Mouse (Mus musculus) v-Abl transformed pro-B cells (cell line): ENCODE measurements at regions not wholly inside any gene's neighbourhood (a gene's known extent, or its start where the extent isn't known, plus 50 kb on each side); places are given as distances from the start of the nearest gene placed in this dataset.
"Not testable (repeated sequence)": the region's sequence is repeated elsewhere in the genome, so short reads cannot be mapped to it uniquely, and the experiment has no call there.

Experiments
- in situ Hi-C, 2 experiments: fragments of 400-800 bp; cut with MboI; formaldehyde crosslinking; loops; one replicate each; pipeline ENCODE4 v1.15.1; 2025; ENCODE audit not compliant: unreplicated experiment in 2 of 2

DNA sequence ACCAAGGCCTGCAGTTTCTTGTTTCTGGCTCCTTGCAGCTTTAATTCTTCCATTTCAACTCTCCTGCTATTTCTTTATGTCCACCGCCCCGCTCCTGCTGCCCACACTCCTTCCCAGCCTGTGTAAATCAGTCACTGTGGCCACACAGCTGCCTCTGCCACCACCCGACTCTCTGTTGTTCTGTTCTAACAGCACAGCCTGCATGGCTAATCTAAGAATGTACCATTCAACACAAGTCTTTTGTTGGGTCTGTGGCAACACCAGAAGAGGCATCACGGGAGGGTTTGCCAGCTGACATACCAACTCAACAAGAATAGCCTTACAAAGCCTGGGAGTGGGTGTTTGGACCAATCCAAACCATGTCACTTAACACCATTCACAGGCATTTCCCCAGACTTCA is 264.9 kb upstream of the Pum3 start:
- in situ Hi-C loops = loop anchor here in 1 of 2 experiments (25.0 kb wide), 1 partner anchor 957 kb away; no protein-coding TSS in a partner anchor

DNA sequence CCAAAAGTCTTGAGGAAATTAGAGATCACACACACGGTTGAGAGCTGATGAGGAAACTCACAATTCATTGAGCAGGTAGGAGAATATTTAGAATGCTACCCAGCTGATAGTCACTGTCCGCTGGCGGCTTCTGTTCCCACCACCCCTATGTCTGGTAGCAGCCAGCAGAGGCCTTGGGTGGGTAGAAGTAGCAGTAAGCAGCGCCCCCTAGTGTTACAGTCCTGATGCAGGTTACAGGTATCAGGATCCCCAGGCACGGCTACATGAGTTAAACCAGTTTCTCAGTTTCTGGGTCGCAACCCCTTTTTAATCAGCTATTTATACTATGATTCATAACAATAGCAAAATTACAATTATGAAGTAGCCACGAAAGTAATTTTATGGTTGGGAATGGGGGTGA is 264.1 kb upstream of the Pum3 start:
- in situ Hi-C loops = loop anchor here in 1 of 2 experiments (25.0 kb wide), 1 partner anchor 956 kb away; no protein-coding TSS in a partner anchor

DNA sequence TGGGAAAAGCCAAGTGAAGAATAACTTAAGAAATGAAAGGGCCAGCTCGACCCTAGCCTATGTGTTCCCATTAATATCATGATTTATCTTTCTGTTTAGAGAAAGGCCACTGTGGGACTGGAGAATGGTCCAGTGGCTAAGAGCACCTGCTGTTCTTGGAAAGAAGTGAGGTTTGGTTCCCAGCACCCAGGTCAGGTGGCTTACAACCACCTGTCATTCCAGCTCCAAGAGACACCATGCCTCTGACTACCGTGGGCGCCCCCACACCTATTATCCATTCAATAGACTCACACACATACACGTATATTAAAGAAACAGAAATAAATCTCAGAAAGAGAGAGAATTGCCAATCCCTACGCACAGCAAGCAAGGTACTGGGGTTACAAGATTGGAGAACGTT is 263.3 kb upstream of the Pum3 start:
- in situ Hi-C loops = loop anchor here in 1 of 2 experiments (25.0 kb wide), 1 partner anchor 956 kb away; no protein-coding TSS in a partner anchor

DNA sequence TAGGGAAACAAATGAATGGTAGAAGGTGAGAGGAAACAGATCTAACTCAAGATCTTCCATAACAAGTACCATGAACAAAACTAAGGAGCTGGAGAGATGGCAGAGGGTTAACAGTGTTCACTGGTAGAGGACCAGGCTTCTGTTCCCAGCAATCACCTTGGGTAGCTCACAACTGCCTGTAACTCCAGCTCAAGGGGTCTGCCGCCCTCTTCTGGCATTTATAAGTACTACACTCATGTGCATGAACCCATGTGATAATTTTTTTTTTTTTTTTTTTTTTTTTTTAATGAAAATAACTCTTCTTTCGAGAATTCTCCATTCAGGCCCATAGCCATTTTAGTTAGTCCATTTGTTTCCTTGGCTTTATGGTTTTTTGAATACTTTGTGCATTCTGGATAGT is 253.8 kb upstream of the Pum3 start:
- in situ Hi-C loops = loop anchor here in 1 of 2 experiments (25.0 kb wide), 1 partner anchor 946 kb away; no protein-coding TSS in a partner anchor

DNA sequence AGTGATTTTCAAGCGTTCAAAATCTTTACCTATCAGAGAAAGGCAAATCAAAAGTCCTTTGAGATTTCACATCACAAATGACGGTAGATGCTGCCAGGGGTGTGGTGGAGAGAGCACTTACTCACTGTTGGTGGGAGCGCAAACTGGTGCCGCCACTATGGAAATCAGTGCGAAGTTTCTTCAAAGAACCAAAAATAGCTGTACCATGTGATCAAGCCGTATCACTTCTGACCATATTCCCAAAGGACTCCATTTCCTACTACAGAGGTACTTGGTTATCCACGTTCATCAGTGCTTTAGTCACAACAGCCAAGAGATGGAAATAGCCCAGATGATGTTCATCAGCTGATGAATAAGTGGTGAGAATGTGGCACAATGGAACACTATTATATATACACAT is 249.8 kb upstream of the Pum3 start:
- in situ Hi-C loops = loop anchor here (5.0 to 25.0 kb wide), 3 partner anchors 222 to 945 kb away; no protein-coding TSS in a partner anchor

DNA sequence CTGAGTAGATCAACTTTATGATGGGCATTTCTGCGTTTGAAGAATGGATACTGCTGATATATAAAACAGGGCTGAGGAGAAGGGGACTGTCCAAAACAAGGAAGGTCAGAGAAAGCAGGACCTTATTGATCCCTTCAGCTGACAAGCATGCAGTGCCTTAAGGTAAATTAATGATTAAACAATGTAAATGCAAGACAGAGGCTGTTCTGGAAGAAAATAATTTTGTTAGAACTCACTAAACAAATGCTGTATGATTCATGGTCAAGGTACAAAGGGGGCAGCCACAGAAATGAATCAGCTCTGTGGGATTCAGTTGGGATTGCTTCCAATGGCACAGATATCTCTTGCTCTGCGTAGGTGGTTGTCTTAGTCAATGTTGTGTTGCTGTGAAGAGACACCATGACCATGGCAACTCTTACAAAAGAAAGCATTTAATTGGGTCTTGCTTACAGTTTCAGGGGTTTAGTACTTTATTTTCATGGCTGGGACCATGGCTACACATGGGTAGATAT is 243.1 kb upstream of the Pum3 start:
- in situ Hi-C loops = loop anchor here in 1 of 2 experiments (10.0 kb wide), 1 partner anchor 938 kb away; no protein-coding TSS in a partner anchor

DNA sequence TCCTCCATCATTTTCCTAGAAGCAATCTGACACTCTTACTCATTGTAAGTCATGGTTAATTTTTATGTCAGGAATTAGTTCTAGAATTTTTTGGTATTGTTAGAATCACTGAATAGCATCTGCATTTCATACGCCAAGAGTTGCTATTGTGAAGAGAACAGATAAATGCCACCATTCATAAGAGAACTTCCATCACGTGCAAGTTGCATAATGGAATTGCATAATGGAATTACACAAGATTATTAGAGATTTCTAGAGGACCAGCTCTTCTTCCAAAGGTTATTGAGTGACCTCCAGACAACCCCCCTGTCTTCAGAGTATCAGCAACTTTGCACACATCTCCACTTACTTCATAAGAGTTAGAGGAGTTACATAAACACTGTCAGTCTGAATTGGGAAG is 233.7 kb upstream of the Pum3 start:
- in situ Hi-C loops = no loop called here

DNA sequence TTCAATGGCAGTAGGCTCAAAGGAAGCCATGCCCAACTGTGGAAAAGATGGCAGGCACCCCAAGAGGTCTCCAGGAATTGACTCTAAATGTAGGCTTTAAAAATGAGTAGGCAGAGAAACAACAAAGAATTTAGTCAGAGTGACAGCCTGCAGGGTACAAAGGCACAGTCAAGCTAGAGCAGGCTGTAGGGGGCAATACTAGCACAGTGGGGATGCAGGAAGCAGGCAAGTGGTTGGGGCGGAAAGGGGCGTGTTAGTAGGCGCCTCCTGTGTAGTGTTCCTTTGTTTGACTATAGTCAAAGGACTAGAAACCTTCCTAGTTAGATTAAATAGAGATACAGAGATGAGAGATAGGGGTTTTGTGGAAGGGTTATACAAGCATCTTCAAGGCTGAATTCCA is 211.4 kb upstream of the Pum3 start:
- in situ Hi-C loops = no loop called here

DNA sequence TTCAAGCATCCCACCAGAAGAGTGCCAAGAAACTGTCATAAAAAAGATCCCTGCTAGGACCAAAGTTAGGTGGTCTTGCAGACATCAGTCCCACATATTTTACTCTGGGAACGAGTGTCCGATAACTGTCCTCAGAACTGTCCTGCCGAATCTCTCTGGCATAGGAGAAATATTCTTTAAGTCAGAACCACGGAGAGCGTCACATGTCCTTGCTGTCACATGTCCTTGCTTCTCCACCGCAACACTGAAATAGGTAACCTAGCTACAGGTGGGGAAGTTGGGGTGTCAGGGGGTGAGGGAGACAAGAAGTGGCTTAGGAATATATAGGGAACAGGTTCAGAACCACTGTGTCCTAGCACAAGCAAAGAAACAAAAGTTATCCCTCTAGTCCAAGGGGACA is 203.5 kb upstream of the Pum3 start:
- in situ Hi-C loops = no loop called here

DNA sequence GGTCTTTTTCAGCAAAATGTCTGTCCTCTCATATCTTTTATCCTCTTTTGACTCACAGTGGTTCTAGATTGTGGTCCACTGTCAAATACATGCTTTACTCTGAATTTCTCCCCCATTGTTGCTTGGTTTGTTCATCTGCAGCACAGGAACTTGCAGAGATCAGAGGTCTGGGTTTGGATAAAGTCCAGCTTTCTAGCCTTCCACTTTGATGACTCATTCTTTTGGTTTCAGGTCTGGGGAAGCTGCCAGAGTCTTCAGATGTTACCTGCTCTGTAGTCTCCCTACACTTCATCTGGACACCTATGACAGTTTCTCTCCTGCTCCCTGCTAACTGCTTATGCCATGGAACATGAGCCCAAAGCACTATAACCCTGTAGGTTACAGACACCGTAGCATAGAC is 198.0 kb upstream of the Pum3 start:
- in situ Hi-C loops = no loop called here

DNA sequence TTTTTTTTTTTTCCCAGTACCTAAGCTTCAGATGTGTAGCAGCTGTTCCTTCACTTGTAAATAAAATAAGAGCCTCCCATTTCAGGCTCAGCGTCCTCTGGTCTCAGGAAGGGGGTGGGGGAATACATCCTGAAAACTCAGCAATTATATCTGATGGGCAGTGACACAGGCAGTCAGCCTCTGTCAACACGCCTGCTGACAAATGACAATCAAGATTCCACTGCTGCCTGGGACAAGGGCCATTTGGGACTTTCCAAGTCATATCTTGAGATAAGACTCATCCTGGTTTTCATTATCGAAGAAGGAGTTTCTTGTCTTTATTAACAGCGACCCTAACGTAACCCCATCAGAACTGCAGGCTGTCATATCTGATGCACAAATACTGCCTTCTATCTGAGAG is 187.9 kb upstream of the Pum3 start:
- in situ Hi-C loops = no loop called here

DNA sequence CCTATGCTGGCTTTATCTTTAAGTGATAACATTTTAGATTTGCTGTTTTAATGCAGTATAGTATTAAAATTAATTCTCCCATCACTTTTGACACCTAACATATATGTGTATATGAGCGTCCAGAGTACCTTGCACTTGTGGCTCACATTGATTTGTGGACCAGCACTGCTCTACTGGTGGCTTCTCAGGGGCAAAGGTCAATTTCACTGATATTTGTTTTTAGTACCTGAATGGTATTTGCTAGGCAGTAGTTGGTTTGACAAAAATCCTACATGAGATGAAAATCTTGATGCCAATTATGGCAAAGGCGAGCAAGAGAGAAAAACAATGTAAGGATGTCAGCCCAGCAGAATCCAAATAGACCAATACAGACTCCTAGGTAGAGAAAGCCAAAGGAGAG is 177.3 kb upstream of the Pum3 start:
- in situ Hi-C loops = no loop called here

DNA sequence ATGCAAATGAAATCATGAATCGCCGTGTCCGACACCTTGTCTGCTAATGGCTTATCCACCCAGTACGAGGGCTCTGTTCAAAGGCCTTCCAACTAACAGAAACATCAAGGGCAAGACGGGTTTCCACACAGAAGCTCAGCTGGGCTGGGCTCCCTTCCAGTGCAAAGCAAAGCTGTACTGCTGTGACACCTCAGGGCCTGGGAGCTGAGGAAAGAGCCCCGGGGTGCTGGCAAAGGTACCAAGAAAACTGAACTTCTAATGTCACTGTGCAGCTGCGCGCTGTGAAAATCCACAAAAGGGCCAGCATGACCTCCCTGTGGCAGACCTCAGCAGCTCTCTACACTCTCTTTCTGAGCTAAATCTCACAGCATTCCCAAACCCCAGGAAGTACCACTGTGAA is 173.7 kb upstream of the Pum3 start:
- in situ Hi-C loops = no loop called here

DNA sequence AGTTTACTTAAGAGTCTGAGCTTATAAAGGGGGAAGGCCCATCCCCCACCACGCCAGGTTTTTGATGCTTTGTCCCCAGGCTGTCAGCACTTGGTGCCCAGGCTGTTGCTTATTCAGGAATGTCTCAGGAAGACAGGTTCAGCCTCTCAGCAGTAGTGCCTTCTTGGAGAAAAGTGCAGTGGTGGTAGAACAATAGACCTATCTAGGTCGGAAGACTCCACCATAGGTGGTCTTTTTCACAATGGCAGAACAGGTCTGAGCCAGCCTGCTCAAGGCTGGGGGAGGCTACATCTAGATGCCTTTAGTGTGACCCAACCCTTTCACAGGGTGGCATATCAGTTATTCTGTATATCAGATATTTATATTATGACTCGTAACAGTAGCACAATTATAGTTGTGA is 171.9 kb upstream of the Pum3 start:
- in situ Hi-C loops = no loop called here

DNA sequence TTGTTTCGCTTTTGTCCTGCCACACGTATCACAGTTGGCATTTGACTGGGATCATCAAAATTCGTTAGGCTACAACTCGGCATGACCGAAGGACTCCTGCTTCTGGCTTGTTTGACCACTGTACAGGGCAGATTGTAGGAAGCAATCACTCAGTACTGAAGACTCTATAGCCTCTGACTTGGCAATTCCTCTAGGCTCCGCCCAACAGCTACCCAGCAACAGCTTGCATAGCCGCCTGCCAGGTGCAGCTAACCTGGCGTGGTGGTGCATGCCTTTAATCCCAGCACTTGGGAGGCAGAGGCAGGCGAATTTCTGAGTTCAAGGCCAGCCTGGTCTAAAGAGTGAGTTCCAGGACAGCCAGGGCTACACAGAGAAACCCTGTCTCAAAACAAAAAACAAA is 170.8 kb upstream of the Pum3 start:
- in situ Hi-C loops = not testable (repeated sequence)

DNA sequence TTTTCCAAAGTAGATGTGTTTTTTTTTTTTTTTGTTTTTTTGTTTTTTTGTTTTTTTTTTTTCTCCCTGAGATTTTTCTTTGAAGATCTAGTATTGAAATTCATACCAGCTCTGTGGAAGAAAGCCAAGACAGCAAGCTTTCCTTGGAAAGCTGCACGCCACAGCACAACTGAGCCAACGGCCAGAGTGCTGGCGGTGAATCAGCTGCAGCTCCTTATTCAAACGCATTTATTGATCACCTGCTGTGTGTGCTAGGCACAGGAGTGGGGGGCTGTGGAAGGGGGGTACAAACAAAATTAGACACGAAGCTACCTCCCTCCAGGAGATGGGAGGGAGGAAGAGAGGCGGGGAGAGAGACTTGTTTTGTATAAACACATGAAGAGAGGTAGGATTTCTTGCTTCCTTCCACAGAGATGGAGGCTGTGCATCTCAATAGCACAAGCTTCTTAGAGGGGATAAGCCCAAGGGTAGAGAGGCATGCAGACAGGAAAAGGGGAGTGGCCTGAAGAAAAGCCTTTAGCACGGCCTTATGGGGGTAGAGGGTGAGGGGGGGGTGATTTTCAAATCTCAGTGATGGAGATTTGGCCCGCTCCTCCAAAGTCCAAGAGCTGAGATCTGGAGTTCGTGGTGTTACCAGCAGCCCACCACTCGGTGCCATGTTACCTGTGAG is 170.1 kb upstream of the Pum3 start:
- in situ Hi-C loops = no loop called here

DNA sequence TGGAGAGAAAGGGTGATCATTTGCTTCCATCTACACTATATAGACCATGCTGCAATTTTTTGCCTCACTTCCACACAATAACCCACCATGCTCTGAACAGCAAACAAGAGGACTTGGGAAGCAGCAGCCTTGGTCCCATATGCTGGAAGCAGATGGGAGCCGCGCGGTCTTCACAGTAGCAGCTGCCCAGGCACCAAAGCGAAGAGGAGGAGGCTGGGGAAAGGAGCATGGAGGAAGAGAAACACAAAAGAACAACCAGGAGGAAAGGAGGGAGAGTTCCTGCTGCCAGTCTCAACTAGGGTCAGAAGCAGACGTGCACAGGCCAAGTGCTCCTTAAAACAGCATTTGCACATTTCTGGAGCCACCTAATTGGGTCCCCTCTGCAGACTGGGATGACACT is 168.7 kb upstream of the Pum3 start:
- in situ Hi-C loops = no loop called here

DNA sequence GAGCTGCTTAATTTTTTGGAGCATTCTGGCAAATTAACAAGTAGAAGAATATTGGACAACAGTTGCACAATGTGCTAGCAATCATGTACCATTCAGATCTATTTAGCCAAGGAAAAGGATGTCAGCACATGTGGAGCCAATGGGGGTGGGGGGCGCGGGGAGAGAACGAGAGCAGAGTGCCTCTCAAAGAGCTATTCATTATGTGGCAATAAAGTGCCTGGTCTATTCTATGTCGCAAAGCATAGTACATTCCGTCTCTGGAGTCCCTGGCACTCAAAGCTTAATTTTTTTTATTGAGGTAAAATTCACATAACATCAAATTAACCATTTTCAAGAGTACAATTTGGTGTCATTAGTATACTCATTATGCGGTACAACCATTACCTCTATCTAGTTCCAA is 155.9 kb upstream of the Pum3 start:
- in situ Hi-C loops = no loop called here

DNA sequence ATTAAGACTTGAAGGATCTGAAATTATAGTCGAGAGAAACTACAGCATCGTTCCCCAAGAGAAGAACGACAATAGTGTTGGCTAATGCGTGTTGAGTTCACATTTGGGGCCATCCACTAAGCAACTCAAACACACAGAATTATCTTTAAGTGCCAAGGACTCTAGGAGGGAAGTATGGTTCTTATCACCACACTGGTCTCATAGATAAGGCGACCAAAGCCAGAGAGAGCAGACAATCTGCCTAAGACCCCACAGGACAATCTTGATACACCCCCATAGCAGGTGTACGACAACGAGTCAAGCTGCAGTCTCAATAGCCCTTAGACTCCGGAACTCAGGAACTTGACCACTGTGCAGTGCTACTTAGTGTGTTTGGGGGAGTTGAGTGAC is 152.5 kb upstream of the Pum3 start:
- in situ Hi-C loops = no loop called here

DNA sequence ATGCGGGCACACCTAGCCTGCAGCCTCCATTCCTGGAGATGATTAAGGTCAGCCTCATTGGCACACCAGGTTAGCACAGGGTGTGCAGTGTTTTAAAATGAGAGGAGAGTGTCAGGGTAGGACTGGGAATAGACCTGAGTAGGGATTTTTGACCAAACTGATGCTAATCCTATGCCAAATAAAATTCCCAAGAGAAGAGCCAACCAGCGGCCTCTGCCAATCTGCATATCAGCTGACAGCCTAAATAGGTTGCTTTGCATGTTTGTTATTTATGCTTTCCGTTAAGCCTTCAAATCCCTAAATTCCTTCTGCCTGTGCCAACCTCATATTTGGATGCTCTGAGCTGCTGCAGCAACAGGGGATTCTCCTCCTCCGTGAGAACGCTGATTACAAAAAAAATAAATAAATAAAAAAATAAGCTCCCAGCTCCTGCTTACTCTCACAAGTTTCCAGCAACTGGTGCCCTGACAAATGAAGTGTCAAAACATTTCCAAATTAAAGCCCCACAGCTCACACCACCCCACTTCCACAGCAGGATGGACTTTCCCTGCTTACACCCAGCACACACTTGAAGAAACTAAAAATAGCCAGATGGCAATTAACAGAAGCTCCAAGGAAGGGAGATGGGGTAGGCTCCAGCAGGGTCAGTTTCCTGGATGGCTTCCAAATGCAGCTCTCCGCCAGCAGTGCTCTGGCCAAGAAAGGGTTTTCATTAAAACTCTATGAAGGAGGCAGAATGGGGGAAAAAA is 151.9 kb upstream of the Pum3 start:
- in situ Hi-C loops = no loop called here

DNA sequence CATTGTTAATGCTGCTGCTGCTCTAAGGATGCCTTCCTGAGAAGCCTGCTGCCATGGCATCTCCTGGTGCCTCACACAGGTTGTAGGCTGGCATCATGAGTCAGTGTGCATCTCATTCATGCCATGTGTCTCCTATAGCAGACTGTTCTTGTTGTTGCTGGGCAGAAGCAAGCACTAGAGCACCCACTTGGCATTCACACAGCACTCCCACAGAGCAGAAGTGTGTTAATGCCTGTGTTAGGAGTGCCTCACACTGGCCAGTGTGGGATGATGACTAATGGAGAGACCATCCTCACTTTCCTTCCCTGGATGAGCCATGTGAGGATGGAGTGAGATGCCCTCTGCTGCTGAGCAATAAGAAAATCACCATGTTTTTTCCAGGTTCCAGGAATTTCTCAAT is 146.9 kb upstream of the Pum3 start:
- in situ Hi-C loops = no loop called here

DNA sequence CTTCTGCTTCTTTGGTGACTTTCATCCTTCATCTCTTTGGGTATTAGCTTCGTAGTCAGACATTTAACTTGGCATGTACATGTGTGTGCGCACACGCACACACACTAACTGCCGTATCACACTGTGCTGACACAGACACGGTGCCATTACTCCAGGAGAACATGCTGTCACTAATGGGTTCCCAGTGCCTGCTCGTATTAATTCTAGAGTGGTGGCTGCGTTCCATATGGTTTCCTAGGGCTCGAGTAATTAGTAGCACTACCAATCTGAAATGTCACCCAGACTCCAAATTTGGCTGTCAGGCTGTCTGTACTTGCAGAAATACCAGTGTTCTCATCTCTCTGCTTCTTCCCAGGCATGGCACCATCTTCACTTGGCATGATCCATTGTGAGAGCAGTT is 137.3 kb upstream of the Pum3 start:
- in situ Hi-C loops = no loop called here
